Mouse (Mus musculus): ENCODE data around the gene Tub. TPM values are rescaled to one million over a fixed set of nuclear protein-coding genes. Genes with fewer than 3 reads are reported as not detected.
A peak's percentile ranks its signal among the peaks of the same experiment; 100 is the strongest.

The Tub gene
- total and polyA plus RNA-seq, 2 experiments from 2014 or later = 44.3 to 159 TPM

- peaks cover 9% of the 10 kb centered on the region; the same call in 1 of the 2 replicates for H3K27me3 ChIP-seq (ENCODE audit: insufficient read depth, low read length)
- DNase-seq (ENCODE audit: low spot score) = no peak
- H3K4me1 ChIP-seq (ENCODE audit: insufficient read depth, low read length) = no peaks in the 10 kb centered on the region
- TF ChIP-seq CTCF (IDR thresholded peaks at IDR 0.05) = no peak
- no peaks in the 10 kb centered on the region for H3K36me3 ChIP-seq (ENCODE audit: insufficient read depth, low read length)
- no peak overlapping the region for H3K4me2 ChIP-seq (ENCODE audit: low read depth, low read length, poor library complexity, severe bottlenecking)
- no peak overlapping the region for H3K4me3 ChIP-seq (ENCODE audit: low read depth, low read length)
- H3K9ac ChIP-seq (replicated peaks; ENCODE audit: low read length, poor library complexity, severe bottlenecking) = no peak overlapping the region
- ATAC-seq (ENCODE audit: low FRiP score) = no peak
- no peak overlapping the region for H3K27ac ChIP-seq (ENCODE audit: low read depth, low read length)
- no peaks in the 10 kb centered on the region for H3K9me3 ChIP-seq (ENCODE audit: low read length)
These were observed 1.5 kb upstream of the Tub start for GRCm38 (mm10) chr7:108948611-108949010.

- Histone ChIP-seq H3K9me3 (ENCODE audit: low read length) (no peaks in the 10 kb centered on the region), H3K36me3 (ENCODE audit: insufficient read depth, low read length) (no peaks in the 10 kb centered on the region), H3K9ac (replicated peaks; ENCODE audit: low read length, poor library complexity, severe bottlenecking) (no peak overlapping the region), H3K4me3 (ENCODE audit: low read depth, low read length) (no peak overlapping the region), H3K4me1 (ENCODE audit: insufficient read depth, low read length) (no peaks in the 10 kb centered on the region), H3K27me3 (ENCODE audit: insufficient read depth, low read length) (peaks cover 9% of the 10 kb centered on the region; the same call in 1 of the 2 replicates), H3K4me2 (ENCODE audit: low read depth, low read length, poor library complexity, severe bottlenecking) (no peak overlapping the region), H3K27ac (ENCODE audit: low read depth, low read length) (no peak overlapping the region)
- TF ChIP-seq CTCF (IDR thresholded peaks at IDR 0.05) = no peak
- WGBS = 28% methylated on average over 2 of the region's 2 CpGs
- ATAC-seq (ENCODE audit: low FRiP score) (no peak), DNase-seq (ENCODE audit: low spot score) (no peak)
These were observed 837 bp upstream of the Tub start for GRCm38 (mm10) chr7:108949301-108949700.

- DNase-seq (ENCODE audit: low spot score) (peak; percentile 44), ATAC-seq (ENCODE audit: low FRiP score) (peak; percentile 80)
- Histone ChIP-seq H3K9me3 (ENCODE audit: low read length) (no peaks in the 10 kb centered on the region), H3K36me3 (ENCODE audit: insufficient read depth, low read length) (no peaks in the 10 kb centered on the region), H3K4me2 (ENCODE audit: low read depth, low read length, poor library complexity, severe bottlenecking) (peak overlapping the region; percentile 83), H3K4me3 (ENCODE audit: low read depth, low read length) (peak overlapping the region; percentile 52), H3K4me1 (ENCODE audit: insufficient read depth, low read length) (no peaks in the 10 kb centered on the region), H3K27ac (ENCODE audit: low read depth, low read length) (peak overlapping the region; percentile 87), H3K9ac (replicated peaks; ENCODE audit: low read length, poor library complexity, severe bottlenecking) (peak overlapping the region; percentile 70), H3K27me3 (ENCODE audit: insufficient read depth, low read length) (peaks cover 9% of the 10 kb centered on the region; the same call in 1 of the 2 replicates)
- 1% methylated on average over 52 of the region's 52 CpGs for WGBS
- TF ChIP-seq CTCF (IDR thresholded peaks at IDR 0.05) = no peak
These were observed 709 bp downstream of the Tub start for GRCm38 (mm10) chr7:108950762-108951331.

- 82% methylated on average over 6 of the region's 6 CpGs for whole genome bisulfite sequencing
- Histone ChIP-seq H3K36me3 (ENCODE audit: insufficient read depth, low read length) (no peaks in the 10 kb centered on the region), H3K4me3 (ENCODE audit: low read depth, low read length) (no peak overlapping the region), H3K9ac (replicated peaks; ENCODE audit: low read length, poor library complexity, severe bottlenecking) (no peak overlapping the region), H3K9me3 (ENCODE audit: low read length) (no peaks in the 10 kb centered on the region), H3K4me2 (ENCODE audit: low read depth, low read length, poor library complexity, severe bottlenecking) (no peak overlapping the region), H3K27ac (ENCODE audit: low read depth, low read length) (no peak overlapping the region), H3K4me1 (ENCODE audit: insufficient read depth, low read length) (no peaks in the 10 kb centered on the region), H3K27me3 (ENCODE audit: insufficient read depth, low read length) (peaks cover 9% of the 10 kb centered on the region; the same call in 1 of the 2 replicates)
- no peak for ATAC-seq (ENCODE audit: low FRiP score)
- TF ChIP-seq CTCF (IDR thresholded peaks at IDR 0.05) = no peak
- DNase-seq (ENCODE audit: low spot score) = no peak
These were observed 2.7 kb downstream of the Tub start for GRCm38 (mm10) chr7:108952801-108953200.

GRCm38 (mm10) chr7:108954185-108954584 lies 4.0 kb downstream of the Tub start:
- TF ChIP-seq CTCF (IDR thresholded peaks at IDR 0.05) = peak; percentile 65
- WGBS = 61% methylated on average over 4 of the region's 4 CpGs
- Histone ChIP-seq H3K27me3 (ENCODE audit: insufficient read depth, low read length) (peaks cover 9% of the 10 kb centered on the region; the same call in 1 of the 2 replicates), H3K27ac (ENCODE audit: low read depth, low read length) (no peak overlapping the region), H3K4me3 (ENCODE audit: low read depth, low read length) (no peak overlapping the region), H3K36me3 (ENCODE audit: insufficient read depth, low read length) (no peaks in the 10 kb centered on the region), H3K9ac (replicated peaks; ENCODE audit: low read length, poor library complexity, severe bottlenecking) (no peak overlapping the region), H3K4me2 (ENCODE audit: low read depth, low read length, poor library complexity, severe bottlenecking) (no peak overlapping the region), H3K9me3 (ENCODE audit: low read length) (no peaks in the 10 kb centered on the region), H3K4me1 (ENCODE audit: insufficient read depth, low read length) (no peaks in the 10 kb centered on the region)
- DNase-seq (ENCODE audit: low spot score) (peak; percentile 42), ATAC-seq (ENCODE audit: low FRiP score) (no peak)

- no peak overlapping the region for H3K9ac ChIP-seq (replicated peaks; ENCODE audit: low read length, poor library complexity, severe bottlenecking)
- no peaks in the 10 kb centered on the region for H3K4me1 ChIP-seq (ENCODE audit: insufficient read depth, low read length)
- 74% methylated on average over 2 of the region's 2 CpGs for WGBS
- no peaks in the 10 kb centered on the region for H3K36me3 ChIP-seq (ENCODE audit: insufficient read depth, low read length)
- no peak overlapping the region for H3K4me2 ChIP-seq (ENCODE audit: low read depth, low read length, poor library complexity, severe bottlenecking)
- no peak for TF ChIP-seq CTCF (IDR thresholded peaks at IDR 0.05)
- peaks cover 3% of the 10 kb centered on the region; the same call in 1 of the 2 replicates for H3K27me3 ChIP-seq (ENCODE audit: insufficient read depth, low read length)
- no peak overlapping the region for H3K4me3 ChIP-seq (ENCODE audit: low read depth, low read length)
- no peak overlapping the region for H3K27ac ChIP-seq (ENCODE audit: low read depth, low read length)
- no peaks in the 10 kb centered on the region for H3K9me3 ChIP-seq (ENCODE audit: low read length)
- DNase-seq (ENCODE audit: low spot score) (no peak), ATAC-seq (ENCODE audit: low FRiP score) (no peak)
These were observed 7.6 kb downstream of the Tub start for GRCm38 (mm10) chr7:108957734-108958133.

Data from midbrain, postnatal 0 days (tissue).